Mouse (Mus musculus): ENCODE results near the gene Wfdc21.

Wfdc21 gene

DNA sequence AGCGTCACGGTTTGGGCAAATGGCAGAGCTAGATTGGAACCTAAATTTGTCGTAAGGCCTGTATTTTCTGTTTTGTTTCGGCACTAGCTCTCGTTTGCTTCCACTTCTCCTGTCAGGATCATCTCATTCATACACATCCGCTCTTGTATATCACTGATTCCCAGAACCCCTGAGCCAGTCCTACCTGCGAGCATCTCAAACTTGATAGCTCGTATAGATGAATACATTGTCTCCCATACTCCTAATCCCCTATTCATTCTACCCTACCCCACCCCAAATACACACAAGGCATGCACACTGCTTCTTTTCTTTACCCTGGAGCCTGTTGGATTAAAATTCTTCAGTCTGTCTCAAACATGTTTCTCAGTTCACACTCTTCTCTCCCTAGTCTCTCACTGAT is 7.5 kb downstream of the Wfdc21 start:
- no peak for DNase-seq

DNA sequence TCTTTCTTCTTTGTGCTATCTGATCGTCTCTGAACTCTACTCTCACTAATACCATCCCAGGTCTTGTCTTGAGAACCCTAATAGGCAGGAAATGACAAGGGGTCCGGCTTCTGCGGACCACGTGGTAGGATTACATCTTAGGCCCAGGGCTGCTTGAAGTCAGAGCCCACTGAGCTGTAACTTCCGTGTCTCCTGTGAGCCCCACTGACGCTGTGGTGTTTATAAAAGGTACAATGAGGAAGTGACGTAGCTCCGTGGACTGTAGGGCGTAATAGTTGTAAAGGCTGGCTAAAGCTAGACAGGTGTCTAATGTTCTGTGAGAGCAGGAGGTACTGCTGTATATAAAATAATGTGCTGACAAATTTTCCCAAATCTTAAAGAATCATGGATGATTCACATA is 20.6 kb downstream of the Wfdc21 start:
- DNase-seq, result no peak

DNA sequence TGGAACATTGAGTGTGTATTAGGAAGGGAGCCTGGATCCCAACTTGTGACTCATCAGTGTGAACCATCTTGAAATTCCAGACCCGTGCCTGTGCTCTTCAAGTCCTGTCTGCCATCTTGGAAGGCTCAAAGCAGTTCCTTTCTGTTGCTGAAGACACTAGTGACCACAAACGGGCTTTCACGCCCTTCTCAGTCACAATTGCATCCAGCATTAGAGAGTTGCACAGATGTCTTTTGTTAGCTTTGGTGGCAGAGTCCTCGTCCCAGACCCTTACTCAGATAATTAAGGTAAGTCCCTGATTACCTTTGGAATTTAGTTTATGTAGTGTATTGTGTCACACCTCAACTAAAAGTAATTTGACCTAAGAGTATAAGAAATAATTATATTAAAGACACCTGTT is 22.2 kb downstream of the Wfdc21 start:
- no peak for DNase-seq

DNA sequence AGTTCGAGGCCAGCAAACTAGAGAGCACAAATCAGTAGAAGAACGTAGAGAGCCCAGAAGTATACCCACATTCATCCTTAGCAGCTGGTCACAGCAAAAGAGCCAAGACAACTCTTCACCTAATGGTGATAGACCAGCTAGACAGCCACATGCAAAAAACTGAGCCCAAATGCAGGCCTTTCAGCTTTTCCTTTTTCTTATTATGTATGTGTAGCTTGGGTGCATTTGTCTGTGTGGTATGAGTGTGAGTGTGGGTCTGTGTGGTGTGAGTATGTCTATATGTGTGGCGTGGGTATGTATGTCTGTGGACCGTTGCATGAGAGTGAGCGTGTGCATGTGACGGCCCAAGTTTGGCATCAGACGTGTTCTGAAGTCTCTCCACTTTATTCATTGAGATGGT is 24.3 kb downstream of the Wfdc21 start:
- no peak for DNase-seq

DNA sequence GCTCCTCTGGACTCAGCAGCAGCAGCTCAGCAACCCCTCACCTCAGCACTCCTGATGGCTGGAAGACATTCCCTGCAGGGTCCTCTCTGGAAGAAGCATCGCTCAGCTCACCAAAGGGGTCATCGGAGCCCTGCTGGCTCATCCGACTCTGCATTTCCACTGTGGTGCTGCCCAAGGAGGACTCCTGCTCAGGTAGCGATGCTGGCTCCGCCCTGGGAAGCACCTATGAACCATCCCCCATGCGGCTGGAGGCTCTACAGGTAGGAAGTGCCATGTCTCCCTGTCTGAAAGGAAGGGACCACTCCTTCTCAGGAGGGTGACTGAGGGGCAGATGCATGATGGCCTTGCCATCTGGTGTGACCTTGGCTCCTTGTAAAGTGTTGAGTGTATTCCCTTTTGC is 25.6 kb downstream of the Wfdc21 start:
- no peak for DNase-seq

DNA sequence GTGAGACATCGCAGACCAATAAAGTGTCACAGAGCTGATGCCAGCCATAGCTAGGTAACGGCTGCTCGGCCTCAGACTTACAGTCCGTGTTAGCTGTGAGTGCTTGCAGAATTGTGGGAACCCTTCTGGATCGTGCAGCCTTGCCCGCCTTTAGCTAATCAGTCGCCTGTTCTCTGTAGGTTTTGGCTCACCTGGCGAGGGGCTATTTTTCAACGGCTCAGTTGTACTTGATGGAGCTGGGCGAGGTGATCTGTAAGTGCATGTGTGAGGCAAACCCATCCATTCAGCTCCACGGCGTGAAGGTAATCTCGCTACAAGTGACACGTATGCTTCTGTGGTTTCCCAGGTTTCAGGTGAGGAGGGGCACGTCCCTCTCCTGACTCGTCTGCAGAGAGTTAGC is 27.0 kb downstream of the Wfdc21 start:
- DNase-seq, result no peak

DNA sequence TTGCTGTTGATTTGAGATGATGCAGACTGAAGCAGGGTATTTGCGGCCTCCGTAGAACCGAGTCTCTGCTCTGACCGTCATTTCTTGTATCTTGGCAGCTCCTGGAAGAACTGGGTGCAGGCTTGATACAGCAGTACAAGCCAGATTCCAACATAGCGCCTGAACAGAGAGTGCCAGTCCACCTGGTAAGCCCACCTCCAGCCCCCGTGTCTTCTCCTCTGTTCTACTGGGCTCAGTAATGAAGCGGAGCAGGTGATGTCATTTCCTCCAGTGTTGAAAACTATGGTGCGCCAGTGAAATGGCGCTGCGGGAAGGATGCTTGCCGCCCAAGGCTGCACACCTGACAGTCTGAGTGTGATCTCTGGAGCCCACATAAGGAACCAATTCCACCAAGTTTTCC is 27.6 kb downstream of the Wfdc21 start:
- DNase-seq, result no peak

DNA sequence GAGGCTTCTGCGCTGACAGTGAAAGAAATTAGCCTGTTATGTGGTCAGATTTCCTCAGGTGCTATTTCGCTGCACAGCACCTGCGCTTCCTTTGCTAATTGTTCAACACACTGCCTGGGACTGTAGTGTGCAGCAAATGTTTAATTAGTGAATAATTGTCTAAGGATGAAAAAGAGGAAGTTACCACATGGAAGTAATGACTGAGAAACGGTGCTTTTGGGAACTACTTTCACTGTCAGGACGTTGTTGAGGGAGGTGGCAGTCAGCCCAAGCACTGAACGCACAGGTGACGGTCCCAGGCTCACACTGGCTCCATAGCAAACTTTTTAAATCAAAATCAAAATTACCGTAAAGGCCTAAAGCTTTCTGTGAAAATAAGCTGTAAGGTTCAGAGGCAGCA is 30.1 kb downstream of the Wfdc21 start:
- no peak for DNase-seq

DNA sequence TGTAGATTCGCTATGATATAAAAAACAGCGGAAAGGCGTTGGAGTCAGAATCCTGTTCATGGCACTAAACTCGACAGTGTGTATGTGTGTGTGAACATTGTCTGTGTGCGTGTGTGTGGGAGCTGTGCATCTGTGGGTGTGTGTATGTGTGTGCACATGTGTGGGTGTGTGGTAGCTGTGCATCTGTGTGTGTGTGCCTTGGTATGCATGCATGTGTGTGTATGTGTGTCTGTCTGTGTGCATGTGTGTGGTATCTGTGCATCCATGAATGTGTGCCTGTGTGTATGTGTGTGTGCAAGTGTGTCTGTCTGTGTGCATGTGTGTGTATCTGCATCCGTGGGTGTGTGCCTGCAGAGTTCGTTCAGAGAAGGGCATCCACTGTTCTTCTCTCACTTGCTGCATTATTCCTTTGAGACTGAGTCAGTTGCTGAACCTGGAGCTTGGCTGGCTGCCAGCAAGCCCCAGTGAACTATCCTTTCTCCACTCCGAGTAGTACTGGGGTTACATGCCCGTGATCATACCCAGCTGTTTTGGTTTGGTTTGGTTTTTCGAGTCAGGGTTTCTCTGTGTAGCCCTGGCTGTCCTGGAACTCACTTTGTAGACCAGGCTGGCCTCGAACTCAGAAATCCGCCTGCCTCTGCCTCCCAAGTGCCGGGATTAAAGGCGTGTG is 37.3 kb downstream of the Wfdc21 start:
- DNase-seq, result no peak

DNA sequence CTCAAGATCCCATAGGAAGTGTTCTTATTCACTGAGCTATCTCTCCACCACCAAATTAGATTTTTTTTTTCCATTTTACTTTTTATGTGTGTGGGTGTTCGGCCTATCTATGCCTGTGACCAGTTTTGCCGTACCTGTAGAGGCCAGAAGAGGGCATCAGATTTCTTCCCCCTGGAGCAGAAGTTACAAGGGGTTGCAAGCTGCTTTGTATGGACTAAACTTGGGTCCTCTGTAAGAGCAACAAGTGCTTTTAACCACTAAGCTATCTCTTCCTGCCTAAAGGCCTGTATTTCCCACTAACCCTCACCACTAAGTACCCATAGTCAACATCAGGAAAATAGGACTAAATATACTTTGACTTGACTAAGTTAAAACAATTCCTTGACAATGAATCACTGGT is 37.9 kb downstream of the Wfdc21 start:
- no peak for DNase-seq

DNA sequence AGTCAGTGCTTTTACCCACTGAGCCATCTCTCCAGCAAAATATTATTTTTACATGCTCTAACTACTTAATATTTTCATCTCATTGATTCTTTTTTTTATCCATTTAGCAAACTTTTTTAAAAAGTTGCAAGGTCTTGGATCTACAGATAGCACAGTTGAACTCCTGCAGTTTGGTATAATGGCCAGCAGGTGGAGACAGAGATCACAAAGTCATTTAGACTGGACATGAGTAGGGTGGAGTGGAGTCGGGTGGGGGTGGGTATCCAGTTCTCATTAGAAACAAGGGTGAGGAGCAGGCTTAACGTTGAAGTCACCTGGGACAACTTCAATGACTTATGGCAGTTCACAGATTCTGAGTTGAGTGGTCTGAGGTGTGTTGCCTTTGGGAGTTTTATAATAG is 38.6 kb downstream of the Wfdc21 start:
- DNase-seq, result no peak

DNA sequence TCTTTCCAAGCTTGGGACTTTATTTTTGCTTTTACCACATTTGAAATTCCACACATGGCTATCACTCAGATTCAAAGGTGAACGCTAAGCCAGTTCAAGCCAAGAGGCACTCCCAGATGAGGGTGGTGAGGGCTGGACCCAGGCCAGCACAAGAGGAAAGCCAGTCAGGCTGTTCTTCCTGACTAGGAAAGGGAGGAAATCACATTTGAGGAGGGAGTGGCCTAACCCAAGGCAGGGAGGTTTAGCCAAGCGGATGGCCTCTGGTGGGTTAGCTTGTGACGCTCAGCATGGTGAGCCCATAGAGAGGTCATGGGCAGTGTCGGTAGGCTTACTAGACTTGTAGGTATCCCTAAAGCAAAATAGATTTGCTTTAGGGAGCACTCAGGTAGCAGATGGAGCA is 40.1 kb downstream of the Wfdc21 start:
- no peak for DNase-seq

DNA sequence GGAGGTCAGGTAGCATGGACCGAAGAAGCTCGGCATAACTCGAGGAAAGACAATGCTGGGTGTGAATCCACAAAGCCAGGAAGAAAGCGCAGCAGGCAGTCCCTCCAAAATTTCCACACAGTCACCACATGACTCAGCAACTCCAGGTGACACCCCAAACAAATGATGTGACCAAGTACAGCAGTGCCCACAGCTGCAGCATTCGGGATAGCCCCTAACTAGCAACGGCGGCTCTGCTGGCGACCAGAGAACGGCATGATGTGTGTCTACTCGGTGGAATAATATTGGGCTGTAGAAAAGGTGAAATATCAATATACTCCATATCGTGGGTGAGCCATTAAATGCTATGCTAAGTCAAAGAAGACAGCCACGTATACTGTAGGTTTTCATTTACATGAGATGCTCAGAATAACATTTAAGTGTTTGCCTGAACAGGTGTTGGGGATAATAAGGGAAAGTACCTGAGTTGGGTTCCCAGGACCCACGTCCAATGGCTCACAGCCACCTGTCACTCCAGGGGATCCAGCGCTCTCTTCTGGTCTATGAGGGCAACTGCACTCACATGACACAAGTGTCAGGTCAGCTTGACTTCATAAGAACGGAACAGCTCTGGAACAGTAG is 40.8 kb downstream of the Wfdc21 start:
- DNase-seq, result no peak

DNA sequence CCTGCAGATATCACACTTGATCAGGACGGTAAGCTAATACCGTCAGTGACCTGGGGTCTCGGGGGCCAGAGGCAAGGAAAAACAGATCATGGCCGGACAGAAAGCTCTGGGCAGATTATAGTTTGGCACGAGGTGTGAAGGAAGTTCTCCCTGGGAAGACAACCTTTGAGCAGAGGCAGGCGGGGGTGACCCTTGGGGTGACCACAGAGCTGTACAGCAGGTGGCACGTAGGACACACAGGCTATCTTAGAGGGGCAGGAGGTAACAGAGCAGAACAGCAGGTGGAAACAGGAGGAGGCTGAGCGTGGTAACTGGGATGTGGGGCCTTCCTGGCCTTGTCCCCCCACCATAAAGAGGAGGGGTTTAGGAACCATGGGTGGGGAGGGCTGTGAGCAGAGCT is 41.6 kb downstream of the Wfdc21 start:
- DNase-seq, result no peak

DNA sequence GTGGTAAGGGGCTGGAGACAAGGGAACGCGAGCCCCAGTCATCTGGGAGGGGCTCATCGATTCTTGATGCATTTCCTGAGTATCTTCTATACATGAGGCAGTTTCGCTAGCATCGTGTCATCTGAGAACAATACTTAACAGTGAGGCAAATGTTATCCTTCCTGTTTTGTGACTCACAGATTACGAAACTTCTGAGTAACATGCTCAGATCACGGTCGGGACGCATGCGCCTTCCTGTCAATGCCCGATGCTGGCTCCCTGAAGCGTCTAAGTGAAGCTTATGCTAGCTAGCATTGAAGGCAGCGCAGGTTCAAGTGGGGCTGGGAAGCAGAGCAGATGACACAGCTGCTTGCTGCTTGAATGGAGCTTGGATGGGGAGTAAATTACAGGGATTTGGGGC is 42.5 kb downstream of the Wfdc21 start:
- no peak for DNase-seq

DNA sequence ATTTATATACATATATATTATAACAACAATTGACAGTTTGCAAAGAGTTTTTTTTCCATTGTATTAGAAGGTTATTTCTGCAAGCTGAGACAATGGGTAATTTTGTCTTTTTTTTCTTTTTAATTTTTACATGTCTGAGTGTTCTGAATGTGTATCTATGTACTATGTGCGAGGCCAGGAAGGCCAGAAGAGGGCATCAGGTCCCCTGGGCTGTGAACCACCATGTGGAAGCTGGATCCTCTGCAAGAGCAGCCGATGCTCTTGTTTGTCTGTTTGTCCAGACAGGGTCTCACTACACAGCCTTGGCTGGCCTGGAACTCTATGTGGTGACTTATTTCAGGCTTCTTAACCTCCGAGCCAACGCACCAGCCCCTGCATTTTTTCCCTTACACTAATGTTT is 44.4 kb downstream of the Wfdc21 start:
- no peak for DNase-seq

DNA sequence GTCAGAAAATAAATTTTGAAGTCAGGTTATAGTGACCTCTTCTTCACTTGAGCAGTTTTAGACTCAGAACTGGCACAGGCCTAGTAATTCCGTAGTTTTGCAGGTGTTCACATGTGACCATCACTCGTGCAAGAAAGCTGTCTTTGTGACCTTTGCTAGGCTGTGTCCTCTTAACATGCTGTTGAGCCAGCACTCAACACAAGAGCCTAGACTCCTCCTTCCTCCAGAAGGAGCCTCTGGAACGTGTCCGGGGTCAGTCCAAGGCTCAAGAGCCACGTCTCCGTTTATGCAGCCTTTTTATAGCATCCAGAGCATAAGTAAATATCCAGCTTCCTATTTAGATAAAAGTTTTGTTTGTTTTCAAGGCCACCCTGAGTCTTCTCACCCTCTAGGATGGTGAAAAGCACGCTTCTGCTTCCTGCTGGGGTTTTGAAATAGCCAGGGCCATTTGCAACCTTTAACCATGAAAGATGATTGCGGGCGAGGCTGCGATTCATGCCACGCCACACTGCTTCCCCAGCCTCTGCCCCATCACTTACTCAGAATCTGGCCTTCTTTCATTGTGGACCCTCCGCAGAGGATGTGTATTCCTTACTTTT is 45.7 kb downstream of the Wfdc21 start:
- no peak for DNase-seq

DNA sequence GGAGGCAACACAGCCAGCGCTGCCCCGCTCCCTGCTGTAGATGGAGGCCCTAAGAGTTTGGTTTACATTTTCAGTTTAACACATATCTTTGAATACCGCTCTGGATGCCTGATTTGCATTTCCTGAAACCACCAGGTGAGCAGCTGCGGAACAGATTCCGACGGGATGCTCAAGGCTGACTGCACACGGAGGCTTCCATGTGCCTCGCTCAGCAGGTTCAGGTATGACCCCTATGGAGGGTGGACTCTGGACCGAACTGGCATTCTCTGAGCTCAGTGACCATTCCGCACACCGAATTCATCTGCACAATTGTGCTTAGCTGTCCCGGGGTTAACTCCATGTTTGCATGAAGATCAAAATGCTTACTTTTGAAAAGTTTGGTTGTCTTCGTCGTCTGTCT is 46.5 kb downstream of the Wfdc21 start:
- DNase-seq, result no peak

DNA sequence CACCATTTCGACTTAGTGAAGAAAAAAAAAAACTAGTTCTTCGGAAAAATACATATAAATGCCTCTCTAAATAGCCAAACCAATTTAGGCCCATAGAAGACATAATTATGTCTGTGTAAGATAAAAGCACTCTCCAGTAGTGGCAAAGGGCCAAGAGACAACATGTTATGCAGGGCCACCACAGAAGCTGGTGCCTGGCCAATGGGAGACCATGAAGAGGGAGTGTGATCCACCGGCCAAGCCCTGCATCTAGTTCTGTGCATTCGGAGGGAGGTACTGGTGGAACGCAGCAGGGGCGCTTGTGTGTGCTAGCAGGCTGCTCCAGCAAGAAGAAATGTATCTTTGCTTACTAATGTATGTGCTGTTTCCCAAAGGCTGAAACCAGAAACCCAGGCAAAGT is 49.4 kb downstream of the Wfdc21 start:
- no peak for DNase-seq

DNA sequence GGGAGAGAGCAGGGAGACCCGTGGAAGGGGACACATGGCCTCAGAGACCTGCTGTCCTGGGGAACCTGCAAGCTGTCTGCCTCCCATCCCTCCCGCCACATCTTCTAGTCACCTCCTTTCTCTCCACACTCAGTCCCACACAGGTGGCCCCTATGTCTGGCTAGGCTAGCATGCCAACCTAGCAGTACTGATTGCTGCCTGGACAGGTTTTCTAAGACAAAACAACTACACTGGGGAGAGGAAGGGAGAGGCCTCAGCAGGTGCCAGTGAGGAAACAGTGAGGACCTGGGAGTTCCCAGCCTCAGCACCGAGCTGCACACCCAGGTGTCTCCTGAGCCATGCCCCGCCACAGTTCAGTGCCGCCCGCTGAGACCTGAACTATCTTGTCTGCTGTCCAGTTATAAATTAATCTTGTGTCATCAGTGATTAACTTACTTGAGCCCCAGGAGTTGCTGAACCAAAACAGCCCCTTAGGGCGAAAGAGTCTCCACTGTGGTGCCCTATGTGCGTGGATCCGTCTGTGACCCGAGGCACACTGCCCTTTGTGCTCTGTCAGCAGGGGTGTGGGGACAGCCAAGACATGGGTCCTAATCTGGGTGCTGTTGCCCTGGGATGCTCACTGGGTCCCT is 50.4 kb downstream of the Wfdc21 start:
- no peak for DNase-seq

DNA sequence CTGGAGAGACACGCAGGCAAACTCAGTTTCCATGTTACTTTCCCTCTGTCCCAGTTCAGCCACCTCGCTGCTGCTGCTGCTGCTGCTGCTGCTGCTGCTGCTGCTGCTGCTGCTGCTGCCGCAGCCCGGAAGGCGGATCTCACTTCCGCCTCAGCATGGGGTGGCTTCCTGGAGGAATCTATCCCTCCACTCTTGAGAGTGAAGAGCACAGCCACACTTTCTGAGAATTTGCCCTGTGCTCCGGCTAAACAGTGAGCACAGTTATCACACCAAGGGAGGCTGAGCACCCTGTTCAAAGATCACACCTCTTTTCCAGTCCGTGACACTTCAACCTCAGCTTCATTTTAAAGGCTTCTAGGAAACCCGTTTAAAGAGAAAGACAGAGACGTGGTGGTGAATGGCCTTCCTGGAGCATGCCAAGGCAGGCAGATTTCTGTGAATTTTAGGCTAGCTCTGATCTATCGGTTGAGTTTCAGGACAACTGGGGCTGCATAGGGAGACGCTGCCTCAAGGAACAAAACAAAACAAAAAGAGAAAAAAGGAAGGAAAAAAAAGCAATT is 53.2 kb downstream of the Wfdc21 start:
- DNase-seq, result no peak

DNA sequence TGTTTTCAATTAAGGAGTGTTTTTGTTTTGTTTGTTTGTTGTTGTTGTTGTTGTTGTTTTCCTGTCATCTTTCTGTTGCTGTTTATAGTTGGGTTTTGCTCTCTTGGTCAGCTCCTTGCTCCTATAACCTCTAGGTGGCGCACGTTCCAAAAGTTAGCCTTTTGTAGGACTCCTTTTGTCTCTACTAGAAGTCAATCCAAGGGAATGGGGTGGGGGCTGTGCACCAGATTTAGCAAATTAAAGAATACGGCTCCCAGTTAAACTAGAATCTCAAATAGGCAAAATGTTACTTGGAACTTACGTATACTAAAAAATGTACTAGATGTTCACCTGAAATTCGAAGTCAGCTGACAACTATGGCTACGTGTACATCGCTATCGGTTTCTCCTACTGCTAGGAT is 55.4 kb downstream of the Wfdc21 start:
- DNase-seq, result no peak
